Mouse (Mus musculus): ENCODE results near the gene Fscn1.

DNA sequence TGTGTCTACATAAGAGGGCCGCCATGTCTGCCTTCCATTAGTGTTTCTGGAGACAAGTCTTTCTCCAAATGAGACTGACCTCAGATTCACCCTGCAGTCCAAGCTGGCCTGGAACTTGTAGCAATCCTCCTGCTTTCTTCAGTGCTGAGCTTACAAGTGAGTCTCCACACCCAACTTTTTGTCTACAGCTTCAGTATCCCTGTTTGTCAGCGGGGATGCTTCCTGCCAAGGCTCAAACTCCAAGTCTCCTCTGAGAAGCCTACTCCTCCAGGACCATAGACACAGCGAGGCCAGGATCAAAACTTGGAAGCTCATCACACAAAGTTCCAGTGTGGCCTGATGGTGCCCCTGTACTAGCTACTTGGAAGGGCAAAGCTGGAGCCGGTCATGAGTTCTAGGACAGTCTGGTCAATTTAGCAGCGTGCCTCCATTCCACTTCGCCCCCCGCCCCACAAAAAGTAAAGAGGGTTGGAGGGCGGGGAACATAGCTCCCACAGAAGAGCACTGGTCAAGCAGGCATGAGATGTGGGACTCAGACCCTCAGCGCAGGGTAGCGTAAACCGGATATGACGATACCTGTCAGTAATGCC is 32.7 kb upstream of the Fscn1 start:
- TF ChIP-seq CTCF (IDR thresholded peaks at IDR 0.05; ENCODE audit: low read depth) (no peak), EP300 (optimal IDR thresholded peaks at IDR 0.05) (no peak)

Data from stomach, postnatal 0 days (tissue).